Mouse (Mus musculus) megakaryocyte, embryonic 14.5 days (primary cell): Measurements from ENCODE around the gene Bet1l. TPM values are rescaled to one million over a fixed set of nuclear protein-coding genes. Genes with fewer than 3 reads are reported as not detected.

Experiments used
- H3K27me3 ChIP-seq: replicated peaks from 2 replicates; pipeline ENCODE3; 2012; ENCODE audit warnings: inconsistent platforms
- H3K36me3 ChIP-seq: replicated peaks from 2 replicates; pipeline ENCODE3; 2012; ENCODE audit warnings: low read length, inconsistent platforms, mixed read lengths
- H3K4me1 ChIP-seq: 2 replicates; pipeline ENCODE4 v1.6.1; 2012; ENCODE audit warnings: inconsistent platforms
- H3K4me3 ChIP-seq: replicated peaks from 2 replicates; pipeline ENCODE3; 2012; ENCODE audit warnings: moderate library complexity, mild to moderate bottlenecking, inconsistent platforms
- H3K9me3 ChIP-seq: 2 replicates; pipeline ENCODE4 v1.6.1; 2012; ENCODE audit warnings: inconsistent platforms
- FLI1 ChIP-seq: IDR thresholded peaks from 2 replicates; pipeline ENCODE4 v1.6.1; 2012; ENCODE audit warnings: low read length, inconsistent platforms, mixed read lengths
- GATA1 ChIP-seq: IDR thresholded peaks from 3 replicates; pipeline ENCODE4 v1.6.1; 2012; ENCODE audit warnings: mixed read lengths, low read length, inconsistent platforms, borderline replicate concordance
- polyA plus RNA-seq: library from polyadenylated mRNA; stranded (reverse); fragments of >175 nt; gene quantifications from 2 replicates; pipeline ENCODE4 v1.2.3, GENCODE M21; 2012; ENCODE audit warnings: low replicate concordance; ENCODE audit not compliant: insufficient read depth

The Bet1l gene
- polyA plus RNA-seq: 4.0 and 23.4 TPM in 2 replicates

DNA sequence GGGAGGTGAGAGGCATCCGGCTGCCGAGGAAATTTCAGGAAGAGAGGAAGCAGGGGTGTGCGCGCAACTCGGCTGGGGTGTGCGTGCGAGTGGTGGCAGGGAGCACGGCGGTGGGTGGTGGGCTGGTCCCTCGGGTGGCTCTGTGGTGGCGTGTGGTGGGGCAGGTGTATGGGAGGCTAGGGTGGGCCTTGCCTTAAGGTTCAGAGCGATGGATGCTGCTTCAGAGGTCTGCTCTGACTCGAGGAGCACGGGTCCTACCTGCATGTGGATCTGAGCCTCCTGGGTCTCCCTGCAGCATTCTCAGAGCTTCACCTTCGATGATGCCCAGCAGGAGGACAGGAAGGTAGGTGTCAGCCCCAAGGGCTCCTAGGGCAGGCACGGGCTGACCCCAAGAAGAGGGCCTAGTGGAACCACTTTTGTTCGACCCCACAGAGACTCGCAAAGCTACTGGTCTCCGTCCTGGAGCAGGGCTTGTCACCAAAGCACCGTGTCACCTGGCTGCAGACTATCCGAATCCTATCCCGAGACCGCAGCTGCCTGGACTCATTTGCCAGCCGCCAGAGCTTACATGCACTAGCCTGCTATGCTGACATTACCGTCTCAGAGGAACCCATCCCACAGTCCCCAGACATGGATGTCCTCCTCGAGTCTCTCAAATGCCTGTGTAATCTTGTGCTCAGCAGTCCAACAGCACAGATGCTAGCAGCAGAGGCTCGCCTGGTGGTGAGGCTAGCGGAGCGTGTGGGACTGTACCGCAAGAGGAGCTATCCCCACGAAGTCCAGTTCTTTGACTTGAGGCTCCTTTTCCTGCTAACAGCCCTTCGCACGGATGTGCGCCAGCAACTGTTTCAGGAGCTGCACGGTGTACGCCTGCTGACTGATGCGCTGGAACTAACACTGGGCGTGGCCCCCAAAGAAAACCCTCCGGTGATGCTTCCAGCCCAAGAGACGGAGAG, at the start of gene Bet1l:
Gene Bet1l, minus strand, starts transcription at position 28 of the 956 bp plus-strand sequence.
- H3K9me3 ChIP-seq: no peaks in the 10 kb centered on the region
- H3K36me3 ChIP-seq: peaks cover 76% of the 10 kb centered on the region
- TF ChIP-seq FLI1 (no peak), GATA1 (no peak)
- peaks cover 80% of the 10 kb centered on the region for H3K4me1 ChIP-seq
- peak within 1 kb of the TSS; percentile 100 for H3K4me3 ChIP-seq
- no peaks in the 10 kb centered on the region for H3K27me3 ChIP-seq

DNA sequence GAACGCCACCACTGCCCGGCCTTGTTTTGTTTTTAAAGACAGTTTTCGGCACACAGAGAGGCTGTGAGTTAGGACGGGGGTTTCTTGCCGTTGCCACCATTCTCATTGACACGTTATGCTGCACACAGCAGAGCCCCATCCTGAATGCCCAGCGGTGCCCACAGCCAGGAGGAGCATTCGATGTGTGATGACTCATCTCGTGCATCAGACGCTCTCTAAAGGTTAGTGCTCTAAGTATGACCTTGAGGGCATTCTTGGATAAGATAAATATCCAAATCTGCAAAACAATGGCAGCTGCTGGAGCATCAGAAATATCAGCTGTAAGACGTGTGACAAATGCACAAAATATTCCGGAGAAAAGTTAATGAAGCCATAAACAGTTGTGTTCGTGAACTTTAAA, 49.8 kb upstream of the Bet1l start:
- Histone ChIP-seq H3K4me3 (no peak overlapping the region), H3K36me3 (peaks cover under 1% of the 10 kb centered on the region), H3K9me3 (no peaks in the 10 kb centered on the region), H3K27me3 (peaks cover 3% of the 10 kb centered on the region), H3K4me1 (peaks cover 55% of the 10 kb centered on the region)
- no peak for TF ChIP-seq GATA1
- no peak for TF ChIP-seq FLI1

DNA sequence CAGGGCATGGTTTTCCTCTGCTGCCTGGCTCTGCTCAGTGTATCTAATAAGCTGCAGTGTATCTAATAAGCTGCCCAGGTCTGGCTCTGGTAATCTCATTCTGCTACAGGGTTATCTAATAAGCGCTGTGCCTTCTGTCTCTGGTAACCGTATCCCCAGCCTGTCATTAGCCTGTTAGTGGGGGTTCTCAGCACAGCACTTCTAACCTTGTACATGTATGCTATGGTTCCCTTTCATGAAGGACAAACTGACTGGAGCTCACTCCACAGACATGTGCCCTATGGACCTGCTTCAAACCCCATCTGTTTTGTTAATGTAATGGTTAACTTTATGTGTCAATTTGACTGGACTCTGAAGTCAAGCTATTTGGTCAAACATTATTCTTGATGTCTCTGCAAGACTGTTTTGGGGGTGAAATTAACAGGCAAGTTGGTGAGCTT, 48.3 kb upstream of the Bet1l start:
- Histone ChIP-seq H3K9me3 (no peaks in the 10 kb centered on the region), H3K27me3 (peaks cover 3% of the 10 kb centered on the region), H3K4me3 (no peak overlapping the region), H3K36me3 (peaks cover 8% of the 10 kb centered on the region), H3K4me1 (peaks cover 53% of the 10 kb centered on the region)
- TF ChIP-seq FLI1: no peak
- TF ChIP-seq GATA1: no peak

DNA sequence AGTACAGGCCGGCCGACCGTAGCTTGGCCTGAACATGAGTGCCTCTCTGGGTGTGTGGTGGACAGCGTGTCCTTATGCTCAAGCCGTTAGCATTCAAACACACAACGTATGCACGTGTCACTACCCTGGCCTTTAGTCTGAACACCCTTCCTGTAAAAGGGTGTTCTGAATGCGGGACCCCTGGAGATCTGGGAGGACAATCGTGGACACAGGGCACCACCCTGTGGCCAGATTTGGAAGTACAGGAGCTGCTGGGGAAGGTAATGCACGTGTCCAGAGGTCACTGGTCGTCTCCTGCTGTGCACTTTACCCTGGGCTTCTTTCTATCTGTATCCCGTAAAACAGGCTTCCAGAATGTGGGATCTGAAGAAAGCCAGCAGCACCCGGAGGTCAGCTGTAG, 45.8 kb upstream of the Bet1l start:
- H3K27me3 ChIP-seq: peaks cover 3% of the 10 kb centered on the region
- peaks cover 41% of the 10 kb centered on the region for H3K4me1 ChIP-seq
- no peak for TF ChIP-seq GATA1
- TF ChIP-seq FLI1: no peak
- no peaks in the 10 kb centered on the region for H3K9me3 ChIP-seq
- no peak overlapping the region for H3K4me3 ChIP-seq
- H3K36me3 ChIP-seq: peaks cover 32% of the 10 kb centered on the region

DNA sequence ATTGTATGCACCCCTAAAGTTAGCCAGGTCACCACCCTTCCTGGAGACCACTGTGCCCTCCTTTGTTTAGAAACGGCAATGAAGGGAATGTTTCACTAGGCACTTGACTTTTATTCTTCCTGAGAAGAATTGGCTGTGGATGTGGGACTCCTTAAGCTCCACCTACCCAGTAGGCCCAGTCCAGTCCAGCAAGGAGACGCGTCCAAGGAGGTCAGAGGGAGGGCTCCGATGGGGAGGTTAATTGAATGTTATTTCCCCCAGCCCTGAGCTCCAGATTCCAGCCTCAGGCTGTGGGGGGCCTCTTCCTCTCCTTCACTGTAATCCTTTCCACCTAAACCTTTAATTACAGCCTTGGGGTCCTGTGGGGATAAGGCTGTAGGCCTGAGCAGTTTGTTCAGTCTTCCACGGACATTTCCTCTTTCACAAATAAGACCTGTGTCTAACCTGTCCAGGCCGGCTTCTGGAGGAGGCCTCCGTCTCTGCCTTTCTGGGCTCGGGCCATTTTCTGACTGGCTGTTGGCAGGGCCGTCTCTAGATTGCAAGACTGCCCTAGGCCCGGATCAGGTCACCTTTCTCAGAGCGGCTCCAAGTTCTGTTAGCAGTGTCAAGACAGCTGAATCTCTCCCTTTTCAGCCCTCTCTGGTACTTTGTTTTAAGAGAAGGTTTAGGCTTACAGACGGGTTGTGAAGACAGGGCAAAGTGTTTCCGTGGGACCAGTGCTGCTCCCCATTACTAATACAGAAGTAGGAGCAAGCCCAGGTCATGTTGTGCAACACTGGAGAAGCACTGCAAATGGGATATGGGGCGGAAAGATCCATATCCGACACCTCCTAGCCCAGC, 44.9 kb upstream of the Bet1l start:
- H3K4me1 ChIP-seq: peaks cover 39% of the 10 kb centered on the region
- H3K9me3 ChIP-seq: no peaks in the 10 kb centered on the region
- TF ChIP-seq GATA1: no peak
- TF ChIP-seq FLI1: no peak
- peaks cover 42% of the 10 kb centered on the region for H3K36me3 ChIP-seq
- no peak overlapping the region for H3K4me3 ChIP-seq
- peaks cover 3% of the 10 kb centered on the region for H3K27me3 ChIP-seq

DNA sequence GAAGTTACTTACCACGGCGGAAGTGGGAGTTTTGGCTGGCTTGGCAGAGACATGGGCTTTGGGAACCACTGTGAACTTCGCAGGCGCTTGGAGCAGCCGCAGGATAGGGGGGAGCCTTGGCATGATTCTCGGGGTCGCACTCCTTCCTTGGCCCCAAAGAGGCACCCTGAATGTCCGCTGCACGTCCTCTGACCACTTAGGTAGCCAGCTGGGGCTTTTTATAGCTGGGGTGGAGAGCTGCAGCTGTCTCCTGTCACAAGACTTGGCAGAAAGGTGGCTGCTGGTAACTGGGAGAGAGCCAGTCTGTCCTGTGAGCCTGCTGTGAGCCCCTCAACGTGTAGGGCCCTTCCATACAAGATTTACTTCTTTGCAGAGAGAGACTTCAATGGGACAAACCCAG, 42.8 kb upstream of the Bet1l start, which contains the start of gene Cox8b:
Gene Cox8b, minus strand, starts transcription at position 227 of the 400 bp plus-strand sequence.
- Histone ChIP-seq H3K9me3 (no peaks in the 10 kb centered on the region), H3K36me3 (peaks cover 60% of the 10 kb centered on the region)

DNA sequence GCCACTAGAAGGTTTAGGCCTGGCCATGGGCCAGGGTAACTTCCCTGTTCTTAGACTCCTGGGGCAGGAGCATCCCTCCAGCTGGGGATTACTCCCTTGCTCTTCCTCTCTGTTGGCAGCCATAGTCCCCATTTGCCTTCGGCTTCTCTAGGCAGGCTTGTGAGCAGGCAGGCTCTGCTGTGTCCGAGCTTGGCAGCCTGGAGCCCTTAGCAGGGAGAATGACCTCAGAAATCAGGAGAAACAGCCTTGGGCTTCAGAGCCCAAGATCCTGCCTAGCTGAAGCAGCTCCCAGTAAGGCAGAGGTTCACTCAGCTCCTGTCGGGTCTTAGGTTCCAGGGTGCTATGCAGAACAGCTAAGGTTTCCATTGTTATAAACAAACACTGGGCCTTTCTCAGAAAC, 41.7 kb upstream of the Bet1l start:
- peaks cover 26% of the 10 kb centered on the region for H3K4me1 ChIP-seq
- no peak for TF ChIP-seq GATA1
- H3K9me3 ChIP-seq: no peaks in the 10 kb centered on the region
- H3K4me3 ChIP-seq: no peak overlapping the region
- peaks cover 69% of the 10 kb centered on the region for H3K36me3 ChIP-seq
- no peaks in the 10 kb centered on the region for H3K27me3 ChIP-seq

More for the DNA sequence above, 42.8 kb upstream of the Bet1l start, which contains the start of gene Cox8b:
- Histone ChIP-seq H3K4me1 (peaks cover 30% of the 10 kb centered on the region), H3K27me3 (no peaks in the 10 kb centered on the region), H3K4me3 (no peak within 1 kb of the TSS)
- TF ChIP-seq FLI1 (no peak), GATA1 (no peak)

DNA sequence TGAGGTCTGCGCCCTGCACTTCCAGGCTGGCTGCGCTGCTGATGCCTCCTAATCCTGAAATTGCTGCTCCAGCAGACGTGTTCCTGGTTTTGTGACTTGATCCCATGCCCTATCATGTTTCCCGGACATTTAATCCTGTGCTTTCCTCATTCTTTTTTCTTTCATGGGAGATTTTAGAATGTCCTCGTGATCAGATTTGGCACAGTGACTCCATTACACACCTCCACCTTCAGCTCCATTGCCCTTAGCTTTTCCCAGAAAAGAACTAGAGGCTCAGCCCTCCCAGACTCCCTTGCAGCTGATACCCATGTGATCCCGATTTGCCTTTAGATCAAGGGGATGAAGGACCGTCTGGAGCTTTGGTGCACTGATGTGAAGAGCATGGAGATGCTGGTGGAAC, 40.5 kb upstream of the Bet1l start:
- Histone ChIP-seq H3K36me3 (peaks cover 81% of the 10 kb centered on the region), H3K4me1 (peaks cover 16% of the 10 kb centered on the region; the same call in 1 of the 2 replicates), H3K9me3 (no peaks in the 10 kb centered on the region), H3K4me3 (no peak overlapping the region), H3K27me3 (no peaks in the 10 kb centered on the region)
- TF ChIP-seq GATA1 (no peak), FLI1 (no peak)

DNA sequence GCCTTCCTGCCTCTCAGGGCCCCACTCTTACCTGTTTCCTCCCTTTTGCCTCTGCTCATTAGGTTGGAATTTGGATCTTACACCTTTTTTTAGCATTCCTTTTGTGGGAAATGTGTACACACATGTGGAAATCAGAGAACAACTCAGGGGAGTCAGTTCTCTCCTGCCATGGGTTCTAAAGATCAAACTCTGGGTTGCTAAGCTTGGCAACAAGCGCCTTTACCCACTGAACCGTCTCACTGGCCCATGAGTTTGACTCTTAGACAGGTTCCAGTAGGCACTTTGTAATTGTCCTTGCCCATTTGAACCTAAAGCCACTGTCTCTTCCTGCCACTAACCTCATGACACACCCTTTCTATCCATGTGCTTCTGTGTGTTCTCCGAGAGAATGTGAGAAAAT, 37.2 kb upstream of the Bet1l start:
- peaks cover 81% of the 10 kb centered on the region for H3K36me3 ChIP-seq

More for the DNA sequence above, 37.2 kb upstream of the Bet1l start:
- Histone ChIP-seq H3K4me3 (no peak overlapping the region), H3K9me3 (no peaks in the 10 kb centered on the region), H3K4me1 (peaks cover 9% of the 10 kb centered on the region; the same call in 1 of the 2 replicates), H3K27me3 (no peaks in the 10 kb centered on the region)
- no peak for TF ChIP-seq GATA1
- no peak for TF ChIP-seq FLI1
